Mouse (Mus musculus) CH12.LX (cell line): Measurements from ENCODE around the gene Ccdc167.
A peak's percentile ranks its signal among the peaks of the same experiment; 100 is the strongest.

Source experiments
- CHD1 ChIP-seq: IDR thresholded peaks from 2 replicates; pipeline ENCODE4 v1.6.1; 2012; ENCODE audit warnings: low read depth, low read length, improper control_type of control experiment, inconsistent platforms
- CHD2 ChIP-seq: IDR thresholded peaks from 2 replicates; pipeline ENCODE4 v1.6.1; 2011; ENCODE audit warnings: low read length, improper control_type of control experiment
- CTCF ChIP-seq, 2 experiments: IDR thresholded peaks in 1 of 2; conservative IDR thresholded peaks in 1 of 2; 2 replicates each; pipeline ENCODE4 v1.5.1; 2011 to 2012; ENCODE audit warnings: low read depth in 2 of 2, low read length in 2 of 2, improper control_type of control experiment in 1 of 2, inconsistent platforms in 1 of 2, mild to moderate bottlenecking in 1 of 2, moderate library complexity in 1 of 2
- GABPA ChIP-seq: IDR thresholded peaks from 2 replicates; pipeline ENCODE4 v1.6.1; 2012; ENCODE audit warnings: low read depth, low read length, improper control_type of control experiment, inconsistent platforms; ENCODE audit not compliant: insufficient replicate concordance
- JUN ChIP-seq: IDR thresholded peaks from 2 replicates; pipeline ENCODE4 v1.6.1; 2011; ENCODE audit warnings: low read depth, mild to moderate bottlenecking, low read length, improper control_type of control experiment, moderate library complexity; ENCODE audit not compliant: insufficient read depth
- MAZ ChIP-seq: IDR thresholded peaks from 2 replicates; pipeline ENCODE4 v1.6.1; 2012; ENCODE audit warnings: low read depth, mild to moderate bottlenecking, inconsistent platforms, low read length, improper control_type of control experiment, moderate library complexity
- MYC ChIP-seq: IDR thresholded peaks from 2 replicates; pipeline ENCODE4 v1.6.1; 2011; ENCODE audit warnings: low read depth, mild to moderate bottlenecking, improper control_type of control experiment, low read length
- POLR2A ChIP-seq: IDR thresholded peaks from 2 replicates; pipeline ENCODE4 v1.6.1; 2011; ENCODE audit warnings: low read depth, mild to moderate bottlenecking, improper control_type of control experiment, low read length
- UBTF ChIP-seq: IDR thresholded peaks from 2 replicates; pipeline ENCODE4 v1.6.1; 2012; ENCODE audit warnings: low read depth, mild to moderate bottlenecking, inconsistent platforms, low read length, improper control_type of control experiment, moderate library complexity
- USF1 ChIP-seq: IDR thresholded peaks from 2 replicates; pipeline ENCODE4 v1.6.1; 2014; ENCODE audit warnings: low read depth, mild to moderate bottlenecking, inconsistent platforms, low read length, improper control_type of control experiment
- ZC3H11A ChIP-seq: IDR thresholded peaks from 2 replicates; pipeline ENCODE4 v1.6.1; 2012; ENCODE audit warnings: low read depth, mild to moderate bottlenecking, inconsistent platforms, low read length, improper control_type of control experiment

DNA sequence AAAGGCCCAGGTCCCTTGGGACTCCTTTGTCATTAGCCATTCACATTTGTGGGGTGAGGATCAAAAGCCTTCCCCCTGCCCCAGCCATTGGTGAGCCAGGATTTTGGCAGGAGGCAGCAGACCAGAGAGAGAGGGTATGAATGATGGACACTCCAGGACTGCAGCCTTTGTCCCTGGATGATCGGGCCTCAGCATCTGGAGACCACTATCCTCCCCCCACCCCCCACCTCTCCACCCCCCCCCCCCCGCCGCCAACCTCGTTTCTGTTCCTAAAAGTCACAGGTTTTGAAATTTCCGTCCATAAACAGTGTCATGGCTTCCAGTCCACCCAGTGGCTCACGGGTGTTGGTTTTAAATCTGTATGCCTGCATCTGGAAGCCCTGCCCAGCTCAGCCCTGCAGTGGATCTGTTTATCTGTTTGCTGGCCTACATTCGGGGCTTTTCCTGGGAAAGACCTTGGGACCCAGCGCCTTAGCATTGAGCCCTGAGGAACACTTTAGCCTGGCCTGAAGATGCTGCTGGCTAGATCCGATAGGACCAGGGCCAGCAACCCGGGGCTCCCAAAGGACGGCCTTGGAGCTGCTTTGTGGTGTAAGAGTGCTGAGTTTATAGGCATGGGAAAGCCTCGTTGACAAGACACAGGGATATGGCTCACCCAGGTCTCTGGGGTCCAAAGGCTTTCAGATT is 14.6 kb upstream of the Ccdc167 start:
- peak; percentile 11; the same call in 1 of the 2 replicates for TF ChIP-seq POLR2A
- no peak; a peak in 2 of 4 replicates for TF ChIP-seq CTCF (conservative IDR thresholded peaks at IDR 0.05 in 1 of 2, IDR thresholded peaks at IDR 0.05 in 1 of 2; ENCODE audit: low read depth in 2 of 2, low read length in 2 of 2)
- TF ChIP-seq UBTF, result no peak
- no peak for TF ChIP-seq MYC
- TF ChIP-seq CHD2, result peak; percentile 50; the same call in 1 of the 2 replicates
- no peak; the same call in 1 of the 2 replicates for TF ChIP-seq CHD1
- no peak for TF ChIP-seq MAZ
- no peak for TF ChIP-seq GABPA
- TF ChIP-seq ZC3H11A, result no peak
- no peak for TF ChIP-seq USF1
- no peak for TF ChIP-seq JUN
